Mouse (Mus musculus): Measurements from ENCODE around the gene Stox1. TPM values are rescaled to one million over a fixed set of nuclear protein-coding genes. Genes with fewer than 3 reads are reported as not detected.

Stox1 gene
- polyA plus RNA-seq, 1 experiment from 2014 or later = 3.3 TPM

DNA sequence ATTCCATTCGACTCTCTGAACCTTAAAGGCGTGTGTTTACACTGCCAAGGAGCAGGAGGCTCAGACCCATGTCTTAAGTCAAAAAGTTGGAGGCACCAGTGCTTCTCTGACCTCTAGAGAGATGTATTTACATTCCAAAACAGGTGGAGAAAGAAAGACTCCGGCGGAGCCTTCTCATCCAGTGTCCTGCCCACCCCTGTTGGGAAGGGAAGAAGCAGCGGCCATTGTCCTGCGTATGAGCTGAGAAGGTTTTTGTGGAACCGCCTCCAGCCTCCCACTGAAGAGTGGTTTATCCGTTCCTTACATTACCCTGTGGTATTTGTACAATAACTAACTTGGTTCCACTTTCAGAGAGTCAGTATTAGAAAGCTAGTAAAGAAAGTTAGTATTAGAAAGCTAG is 33.2 kb downstream of the Stox1 start:
- Histone ChIP-seq H3K9me3 (no peaks in the 10 kb centered on the region), H3K27ac (replicated peaks) (no peak overlapping the region), H3K9ac (no peak overlapping the region), H3K27me3 (peaks cover 30% of the 10 kb centered on the region), H3K4me3 (no peak overlapping the region), H3K36me3 (no peaks in the 10 kb centered on the region), H3K4me2 (no peak overlapping the region), H3K4me1 (replicated peaks) (peaks cover 5% of the 10 kb centered on the region)
- WGBS = 62% methylated on average over 8 of the region's 8 CpGs
- no peak for ATAC-seq (ENCODE audit: low read depth)

DNA sequence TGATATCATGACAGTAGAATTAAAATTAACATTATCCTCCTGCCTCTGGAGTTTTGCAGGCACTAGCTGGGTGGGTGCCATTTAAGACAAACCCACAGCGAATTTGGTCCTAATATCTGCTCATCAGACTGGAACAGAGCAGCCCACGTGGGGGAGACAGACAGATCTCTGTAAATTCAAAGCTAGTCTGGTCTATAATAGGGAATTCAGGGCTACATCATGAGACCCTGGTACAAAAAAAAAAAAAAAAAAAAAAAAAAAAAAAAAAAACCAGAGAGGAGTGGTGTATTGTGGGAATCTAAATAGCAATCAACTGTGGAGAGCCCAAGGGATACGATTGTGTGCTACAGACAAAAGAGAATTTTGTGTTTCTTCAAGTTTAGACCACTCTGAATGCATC is 33.7 kb downstream of the Stox1 start:
- Histone ChIP-seq H3K4me1 (replicated peaks) (peaks cover 11% of the 10 kb centered on the region), H3K4me3 (no peak overlapping the region), H3K36me3 (no peaks in the 10 kb centered on the region), H3K9me3 (no peaks in the 10 kb centered on the region), H3K27me3 (peaks cover 30% of the 10 kb centered on the region), H3K9ac (no peak overlapping the region), H3K27ac (replicated peaks) (no peak overlapping the region), H3K4me2 (no peak overlapping the region)
- WGBS = 83% methylated on average over 3 of the region's 3 CpGs
- ATAC-seq (ENCODE audit: low read depth) = no peak

DNA sequence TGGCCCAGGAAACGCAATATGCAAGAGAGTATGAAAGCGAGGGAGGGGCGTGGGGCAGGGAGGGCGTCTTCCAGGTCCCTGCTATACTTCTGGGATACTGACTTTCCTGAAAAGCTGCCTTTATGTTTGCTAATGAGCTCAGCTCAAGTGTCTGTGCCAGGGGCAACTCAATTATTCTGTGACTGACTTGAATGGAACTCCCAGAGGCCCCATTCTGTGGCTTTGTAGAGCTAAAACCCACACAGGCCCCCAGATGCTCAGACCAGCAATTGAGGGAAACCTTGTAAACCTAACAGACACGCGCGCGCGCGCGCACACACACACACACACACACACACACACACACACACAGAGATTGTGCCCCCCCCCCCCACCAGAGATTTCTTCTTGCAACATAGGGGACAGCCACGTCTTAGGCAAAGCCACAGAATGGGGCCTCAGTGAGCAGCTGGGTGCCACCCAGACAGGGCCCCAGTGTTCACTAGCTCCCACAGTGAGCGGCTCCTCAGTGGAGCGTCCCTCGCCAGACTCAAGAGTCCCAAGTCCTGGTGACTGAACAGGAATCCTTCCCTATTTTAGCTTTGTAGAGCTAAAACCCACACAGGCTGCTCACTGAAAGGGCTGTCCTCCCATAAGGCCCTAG is 38.8 kb downstream of the Stox1 start:
- Histone ChIP-seq H3K27me3 (peaks cover 69% of the 10 kb centered on the region), H3K4me2 (peak overlapping the region; percentile 38), H3K36me3 (no peaks in the 10 kb centered on the region), H3K4me1 (replicated peaks) (peaks cover 28% of the 10 kb centered on the region), H3K9me3 (no peaks in the 10 kb centered on the region), H3K4me3 (no peak overlapping the region), H3K9ac (no peak overlapping the region), H3K27ac (replicated peaks) (peak overlapping the region; percentile 73)
- WGBS = 19% methylated on average over 15 of the region's 15 CpGs
- peak; percentile 93 for ATAC-seq (ENCODE audit: low read depth)

DNA sequence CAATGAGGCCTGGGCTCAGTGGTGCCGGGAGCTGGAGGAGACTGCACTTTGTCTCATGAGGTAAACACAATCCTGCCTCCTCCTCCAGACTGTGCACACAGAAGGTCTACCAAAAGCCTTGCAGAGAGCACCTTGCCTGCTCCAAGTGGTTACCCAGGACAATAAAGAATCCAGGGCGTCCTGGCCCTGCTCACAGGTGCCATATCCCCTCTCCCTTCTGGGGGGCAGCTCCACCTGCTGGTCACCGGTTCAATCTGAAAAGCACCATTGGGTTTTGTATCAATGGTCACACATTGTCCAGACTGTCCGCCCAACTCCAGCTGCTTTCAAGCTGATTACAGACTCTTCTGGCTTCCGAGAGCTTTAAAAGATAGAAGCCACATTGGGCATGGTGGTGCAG is 42.9 kb downstream of the Stox1 start:
- Histone ChIP-seq H3K4me1 (replicated peaks) (peaks cover 25% of the 10 kb centered on the region), H3K4me3 (no peak overlapping the region), H3K4me2 (no peak overlapping the region), H3K27ac (replicated peaks) (no peak overlapping the region), H3K9ac (no peak overlapping the region), H3K36me3 (no peaks in the 10 kb centered on the region), H3K27me3 (peaks cover 58% of the 10 kb centered on the region), H3K9me3 (0 out of 2 replicates have a peak, but pooled peaks cover 7% of the 10 kb centered on the region)
- 52% methylated on average over 5 of the region's 5 CpGs for whole genome bisulfite sequencing
- ATAC-seq (ENCODE audit: low read depth) = no peak

DNA sequence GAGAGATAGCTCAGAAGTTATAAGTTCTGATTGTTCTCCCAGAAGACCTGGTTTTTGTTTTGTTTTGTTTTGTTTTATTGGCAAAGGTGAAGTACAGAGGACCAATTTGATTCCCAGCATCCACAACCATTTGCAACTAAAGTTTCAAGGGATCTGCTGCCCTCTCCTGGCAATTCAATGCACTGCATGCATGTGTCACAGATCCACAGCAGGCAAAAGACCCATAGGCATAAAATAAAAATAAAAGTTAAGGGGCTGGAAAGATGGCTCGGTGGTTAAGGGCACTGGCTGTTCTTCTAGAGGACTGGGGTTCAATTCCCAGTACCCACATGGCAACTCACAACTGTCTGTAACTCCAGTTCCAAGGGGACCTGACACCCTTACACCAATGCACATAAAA is 46.1 kb downstream of the Stox1 start:
- no peak overlapping the region for H3K27ac ChIP-seq (replicated peaks)
- ATAC-seq (ENCODE audit: low read depth) = no peak
- H3K36me3 ChIP-seq = no peaks in the 10 kb centered on the region
- WGBS = 64% methylated on average over 1 of the region's 1 CpGs
- H3K27me3 ChIP-seq = peaks cover 42% of the 10 kb centered on the region
- H3K4me3 ChIP-seq = no peak overlapping the region
- no peak overlapping the region for H3K4me2 ChIP-seq
- no peaks in the 10 kb centered on the region; the same call in 1 of the 2 replicates for H3K4me1 ChIP-seq (replicated peaks)
- 0 out of 2 replicates have a peak, but pooled peaks cover 7% of the 10 kb centered on the region for H3K9me3 ChIP-seq
- no peak overlapping the region for H3K9ac ChIP-seq

DNA sequence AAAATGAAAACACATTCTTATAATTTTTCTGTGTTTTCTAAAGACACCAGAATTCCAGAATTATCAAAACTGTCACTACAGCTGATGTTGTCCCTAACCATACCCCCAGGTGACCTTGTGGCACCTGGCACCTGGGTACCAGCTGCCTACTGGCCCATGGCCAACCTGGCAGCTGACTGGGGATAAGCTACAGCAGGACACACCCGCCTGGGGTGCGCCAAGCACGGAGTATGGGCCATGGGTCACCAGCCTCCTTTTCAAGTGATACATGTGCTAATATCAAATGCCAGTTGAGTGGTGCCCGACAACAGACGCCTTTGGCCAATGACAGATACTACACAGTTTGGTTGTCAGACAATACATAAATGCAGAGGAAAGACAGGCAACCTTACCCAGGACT is 48.6 kb downstream of the Stox1 start:
- H3K4me1 ChIP-seq (replicated peaks) = no peaks in the 10 kb centered on the region; the same call in 1 of the 2 replicates
- H3K9ac ChIP-seq = no peak overlapping the region
- 0 out of 2 replicates have a peak, but pooled peaks cover 7% of the 10 kb centered on the region for H3K9me3 ChIP-seq
- H3K27ac ChIP-seq (replicated peaks) = no peak overlapping the region
- H3K4me2 ChIP-seq = no peak overlapping the region
- 73% methylated on average over 5 of the region's 5 CpGs for WGBS
- no peak for ATAC-seq (ENCODE audit: low read depth)
- no peak overlapping the region for H3K4me3 ChIP-seq
- H3K36me3 ChIP-seq = no peaks in the 10 kb centered on the region
- peaks cover 19% of the 10 kb centered on the region for H3K27me3 ChIP-seq

DNA sequence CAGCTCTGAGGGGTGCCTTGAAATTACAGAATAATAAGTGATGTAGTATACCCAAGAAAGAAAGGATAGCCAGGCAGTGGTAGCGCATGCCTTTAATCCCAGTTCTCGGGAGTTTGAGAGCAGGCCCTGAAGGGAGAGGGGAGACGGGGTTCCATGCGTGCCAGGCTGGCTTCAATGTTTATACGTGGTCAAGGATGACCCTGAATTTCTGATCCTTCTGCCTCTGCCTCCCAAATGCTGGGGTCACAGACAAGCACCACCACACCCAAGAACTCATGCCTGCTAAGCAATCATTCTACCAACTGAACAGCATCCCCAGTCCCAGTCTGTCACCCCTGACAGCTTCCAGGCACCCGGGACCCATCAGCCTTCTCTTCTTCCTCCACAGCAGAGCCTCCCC is 49.7 kb downstream of the Stox1 start:
- Histone ChIP-seq H3K4me1 (replicated peaks) (no peaks in the 10 kb centered on the region; the same call in 1 of the 2 replicates), H3K27me3 (peaks cover 9% of the 10 kb centered on the region; the same call in 1 of the 2 replicates), H3K36me3 (no peaks in the 10 kb centered on the region), H3K9ac (no peak overlapping the region), H3K27ac (replicated peaks) (no peak overlapping the region), H3K4me2 (no peak overlapping the region), H3K4me3 (no peak overlapping the region), H3K9me3 (0 out of 2 replicates have a peak, but pooled peaks cover 7% of the 10 kb centered on the region)
- 87% methylated on average over 6 of the region's 6 CpGs for WGBS
- no peak for ATAC-seq (ENCODE audit: low read depth)

DNA sequence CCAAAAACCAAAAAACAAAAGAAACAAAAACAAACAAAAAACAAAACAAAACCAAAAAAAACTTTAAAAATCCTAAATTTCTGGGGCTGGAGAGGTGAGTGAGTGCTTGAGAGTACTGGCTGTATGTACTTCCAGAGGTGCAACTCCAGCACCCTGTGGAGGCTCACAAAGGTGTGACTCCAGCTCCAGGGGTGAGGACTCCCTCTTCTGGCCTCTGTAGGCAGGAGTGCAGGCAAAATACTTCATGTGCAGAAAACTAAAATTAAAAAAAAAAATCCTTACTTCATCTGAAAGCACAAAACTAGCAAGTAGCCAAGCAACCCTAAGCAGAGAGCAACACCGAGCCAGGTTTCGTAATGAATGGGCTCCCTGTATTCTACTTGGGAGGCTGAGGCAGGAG is 53.6 kb downstream of the Stox1 start:
- Histone ChIP-seq H3K36me3 (no peaks in the 10 kb centered on the region), H3K4me2 (no peak overlapping the region), H3K9me3 (no peaks in the 10 kb centered on the region), H3K4me1 (replicated peaks) (no peaks in the 10 kb centered on the region; the same call in 1 of the 2 replicates), H3K27ac (replicated peaks) (no peak overlapping the region), H3K9ac (no peak overlapping the region), H3K27me3 (no peaks in the 10 kb centered on the region), H3K4me3 (no peak overlapping the region)
- ATAC-seq (ENCODE audit: low read depth) = no peak
- WGBS = 96% methylated on average over 2 of the region's 2 CpGs

DNA sequence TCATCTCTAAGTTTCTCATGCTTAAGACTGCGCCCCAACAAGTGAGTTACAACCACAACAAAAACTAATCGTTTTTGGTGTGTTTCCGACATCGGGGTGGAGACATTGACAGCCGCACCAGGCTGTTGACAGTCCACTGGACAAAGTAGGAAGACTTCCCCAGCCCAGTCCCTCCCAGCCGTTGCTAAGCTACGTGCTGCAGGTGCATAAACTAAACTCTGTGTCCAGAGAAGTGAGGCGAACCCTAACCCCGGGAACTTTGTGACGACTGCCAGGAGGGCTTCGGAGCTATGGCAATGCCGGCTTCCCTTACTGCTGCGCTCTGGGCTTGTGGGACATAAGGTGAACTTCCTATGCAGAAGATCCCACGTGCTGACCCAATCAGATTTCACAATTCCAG is 56.7 kb downstream of the Stox1 start:
- Histone ChIP-seq H3K9ac (no peak overlapping the region), H3K4me1 (replicated peaks) (no peaks in the 10 kb centered on the region), H3K27me3 (peaks cover 13% of the 10 kb centered on the region; the same call in 1 of the 2 replicates), H3K4me3 (no peak overlapping the region), H3K4me2 (no peak overlapping the region), H3K36me3 (no peaks in the 10 kb centered on the region), H3K27ac (replicated peaks) (no peak overlapping the region), H3K9me3 (no peaks in the 10 kb centered on the region)
- no peak for ATAC-seq (ENCODE audit: low read depth)
- WGBS = 74% methylated on average over 14 of the region's 14 CpGs

DNA sequence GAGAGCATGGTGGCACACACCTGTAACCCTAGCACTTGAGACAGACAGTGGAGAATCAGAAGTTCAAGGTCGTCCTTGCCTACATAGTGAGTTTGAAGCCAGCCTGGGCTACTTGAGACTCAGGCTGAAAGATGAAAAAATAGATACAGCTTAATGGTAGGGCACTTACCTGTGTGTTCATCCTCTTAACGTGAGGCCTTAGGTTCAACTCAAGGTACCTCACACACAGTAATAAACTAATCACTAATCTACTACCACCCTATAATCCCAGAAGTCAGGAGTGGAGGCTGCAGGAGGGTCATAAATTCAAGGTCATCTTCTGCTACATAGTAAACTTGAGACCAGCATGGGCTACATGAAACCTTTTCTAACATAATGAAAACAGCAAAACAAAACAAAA is 57.5 kb downstream of the Stox1 start:
- Histone ChIP-seq H3K9me3 (no peaks in the 10 kb centered on the region), H3K27ac (replicated peaks) (no peak overlapping the region), H3K36me3 (no peaks in the 10 kb centered on the region), H3K27me3 (peaks cover 15% of the 10 kb centered on the region; the same call in 1 of the 2 replicates), H3K4me2 (no peak overlapping the region), H3K9ac (no peak overlapping the region), H3K4me3 (no peak overlapping the region), H3K4me1 (replicated peaks) (no peaks in the 10 kb centered on the region)
- WGBS = 78% methylated on average over 2 of the region's 2 CpGs
- ATAC-seq (ENCODE audit: low read depth) = no peak

DNA sequence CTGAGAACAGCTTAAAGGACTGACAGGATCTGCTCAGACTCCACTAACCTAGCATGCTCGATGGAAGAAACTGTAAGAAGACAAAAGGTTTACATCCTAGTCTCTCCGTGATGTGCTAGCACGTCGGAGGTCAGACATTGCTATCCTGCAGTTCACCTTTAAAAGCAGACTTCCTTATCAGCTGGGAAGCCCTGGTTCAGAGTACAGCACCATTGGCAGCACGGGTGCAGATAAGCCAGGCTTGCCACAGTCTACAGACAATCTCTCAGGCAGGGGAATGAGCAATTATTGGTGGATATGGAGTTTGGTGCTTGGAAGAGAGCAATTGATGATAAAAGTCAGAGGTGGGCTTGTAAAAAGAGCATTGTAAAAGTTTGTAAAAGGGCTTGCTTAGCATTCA is 57.9 kb downstream of the Stox1 start:
- WGBS = 83% methylated on average over 5 of the region's 5 CpGs
- peaks cover 15% of the 10 kb centered on the region; the same call in 1 of the 2 replicates for H3K27me3 ChIP-seq
- ATAC-seq (ENCODE audit: low read depth) = no peak
- no peak overlapping the region for H3K27ac ChIP-seq (replicated peaks)
- no peak overlapping the region for H3K4me2 ChIP-seq
- no peak overlapping the region for H3K4me3 ChIP-seq
- H3K9ac ChIP-seq = no peak overlapping the region
- no peaks in the 10 kb centered on the region for H3K36me3 ChIP-seq
- no peaks in the 10 kb centered on the region for H3K9me3 ChIP-seq
- H3K4me1 ChIP-seq (replicated peaks) = no peaks in the 10 kb centered on the region

DNA sequence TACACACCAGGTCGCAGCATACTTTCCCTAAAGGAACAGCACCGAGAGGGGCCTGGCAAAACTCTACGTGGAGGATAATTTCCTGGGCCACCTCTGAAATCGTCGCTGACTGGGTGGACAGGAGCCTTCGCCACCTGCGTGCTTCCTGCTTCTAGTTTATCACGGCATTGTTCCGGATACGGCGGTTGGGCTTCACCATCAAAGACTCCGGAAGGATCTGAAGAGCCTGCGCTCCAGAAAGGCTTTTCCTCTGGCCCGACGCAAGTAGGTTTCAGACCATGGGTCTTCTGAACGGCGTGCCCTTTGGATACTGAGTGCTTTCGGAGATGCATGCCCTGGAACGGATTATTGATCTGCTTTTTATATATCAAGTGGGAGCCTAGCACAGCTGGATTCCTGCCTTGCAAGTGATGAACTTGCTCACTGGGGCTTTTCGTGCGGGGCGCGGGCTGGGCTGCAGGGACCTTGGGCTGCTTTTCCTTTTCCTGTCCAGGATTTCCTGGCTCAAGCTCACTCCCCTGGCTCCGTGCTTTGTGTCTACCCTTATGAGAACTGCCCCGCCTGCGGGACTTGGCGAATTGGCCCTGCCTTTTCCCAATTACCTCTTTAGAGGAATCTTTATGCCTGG is 60.9 kb downstream of the Stox1 start:
- Histone ChIP-seq H3K36me3 (no peaks in the 10 kb centered on the region), H3K4me2 (peak overlapping the region; percentile 24), H3K4me1 (replicated peaks) (no peaks in the 10 kb centered on the region), H3K9me3 (no peaks in the 10 kb centered on the region), H3K27ac (replicated peaks) (0 out of 2 replicates have a peak overlapping the region, but pooled peaks have one; percentile 33), H3K27me3 (peaks cover 16% of the 10 kb centered on the region; the same call in 1 of the 2 replicates), H3K4me3 (no peak overlapping the region), H3K9ac (no peak overlapping the region)
- WGBS = 57% methylated on average over 27 of the region's 27 CpGs
- no peak for ATAC-seq (ENCODE audit: low read depth)
